Mouse (Mus musculus) MEL (cell line): ENCODE measurements around the gene Cdc42bpa. TPM values are rescaled to one million over a fixed set of nuclear protein-coding genes. Genes with fewer than 3 reads are reported as not detected.

Experiments used
- DNase-seq: peaks from one replicate; pipeline ENCODE4 v3.0.0; 2011; ENCODE audit warnings: low read depth, low spot score
- H3K27ac ChIP-seq: 2 replicates; pipeline ENCODE4 v1.5.1; 2012; ENCODE audit warnings: low read depth, mild to moderate bottlenecking, control low read depth, low read length, moderate library complexity; ENCODE audit not compliant: control insufficient read depth
- H3K27me3 ChIP-seq, 2 experiments: fragments of 150-350 bp in 1 of 2; sonication (generic) in 1 of 2; 2 replicates each; pipeline ENCODE4 v1.6.1; 2012; ENCODE audit warnings: low read length in 2 of 2, mild to moderate bottlenecking in 2 of 2, improper control_type of control experiment in 1 of 2, moderate library complexity in 1 of 2; ENCODE audit not compliant: insufficient read depth in 2 of 2, control insufficient read depth in 1 of 2
- H3K36me3 ChIP-seq, 2 experiments: 2 replicates each; pipeline ENCODE4 v1.6.1; 2012 to 2014; ENCODE audit warnings: low read length in 2 of 2, improper control_type of control experiment in 1 of 2, inconsistent platforms in 1 of 2, mild to moderate bottlenecking in 1 of 2; ENCODE audit not compliant: insufficient read depth in 2 of 2, control insufficient read depth in 1 of 2
- H3K4me1 ChIP-seq, 2 experiments: fragments of 150-350 bp in 1 of 2; sonication (generic) in 1 of 2; 2 replicates each; pipeline ENCODE4 v1.6.1; 2012; ENCODE audit warnings: low read length in 2 of 2, improper control_type of control experiment in 1 of 2, mild to moderate bottlenecking in 1 of 2; ENCODE audit not compliant: insufficient read depth in 2 of 2, control insufficient read depth in 1 of 2
- H3K4me3 ChIP-seq, 2 experiments: fragments of 150-350 bp in 1 of 2; sonication (generic) in 1 of 2; 2 replicates each; pipeline ENCODE4 v1.5.1; 2012; ENCODE audit warnings: low read depth in 2 of 2, low read length in 2 of 2, mild to moderate bottlenecking in 2 of 2, moderate library complexity in 2 of 2, control low read depth in 1 of 2, improper control_type of control experiment in 1 of 2; ENCODE audit not compliant: control insufficient read depth in 1 of 2, insufficient read depth in 1 of 2
- H3K79me2 ChIP-seq: 2 replicates; pipeline ENCODE4 v1.6.1; 2012; ENCODE audit warnings: mild to moderate bottlenecking, low read length, moderate library complexity; ENCODE audit not compliant: control insufficient read depth, poor library complexity, insufficient read depth
- H3K9ac ChIP-seq: 2 replicates; pipeline ENCODE4 v1.6.1; 2012; ENCODE audit warnings: low read depth, mild to moderate bottlenecking, control low read depth, low read length, moderate library complexity; ENCODE audit not compliant: control insufficient read depth, poor library complexity, severe bottlenecking
- H3K9me3 ChIP-seq: fragments of 150-350 bp; sonication (generic); replicated peaks from 2 replicates; pipeline ENCODE4 v1.6.1; 2012; ENCODE audit warnings: mild to moderate bottlenecking, low read length, improper control_type of control experiment, moderate library complexity; ENCODE audit not compliant: insufficient read depth
- BHLHE40 ChIP-seq: IDR thresholded peaks from 2 replicates; pipeline ENCODE4 v1.6.1; 2012; ENCODE audit warnings: low read depth, mild to moderate bottlenecking, inconsistent platforms, low read length, improper control_type of control experiment, borderline replicate concordance
- ELF1 ChIP-seq: IDR thresholded peaks from 2 replicates; pipeline ENCODE4 v1.6.1; 2014; ENCODE audit warnings: low read depth, mild to moderate bottlenecking, inconsistent platforms, low read length, improper control_type of control experiment, moderate library complexity
- EP300 ChIP-seq, 2 experiments: IDR thresholded peaks; 2 replicates each; pipeline ENCODE4 v1.6.1; 2011; ENCODE audit warnings: improper control_type of control experiment in 2 of 2, low read length in 2 of 2, low read depth in 1 of 2, mild to moderate bottlenecking in 1 of 2
- GATA1 ChIP-seq: IDR thresholded peaks from 2 replicates; pipeline ENCODE4 v1.6.1; 2011; ENCODE audit warnings: low read depth, low read length, improper control_type of control experiment
- HCFC1 ChIP-seq: IDR thresholded peaks from 2 replicates; pipeline ENCODE4 v1.6.1; 2012; ENCODE audit warnings: low read depth, mild to moderate bottlenecking, inconsistent platforms, low read length, improper control_type of control experiment, moderate library complexity
- JUND ChIP-seq: IDR thresholded peaks from 2 replicates; pipeline ENCODE4 v1.6.1; 2011; ENCODE audit warnings: low read depth, mild to moderate bottlenecking, improper control_type of control experiment, low read length
- KAT2A ChIP-seq: conservative IDR thresholded peaks from 2 replicates; pipeline ENCODE4 v1.6.1; 2012; ENCODE audit warnings: low read depth, low read length, improper control_type of control experiment, inconsistent platforms
- MAFK ChIP-seq: IDR thresholded peaks from 2 replicates; pipeline ENCODE4 v1.6.1; 2011; ENCODE audit warnings: low read depth, mild to moderate bottlenecking, low read length, improper control_type of control experiment, borderline replicate concordance
- MAZ ChIP-seq: IDR thresholded peaks from 2 replicates; pipeline ENCODE4 v1.6.1; 2012; ENCODE audit warnings: low read depth, mild to moderate bottlenecking, inconsistent platforms, low read length, improper control_type of control experiment
- MEF2A ChIP-seq: IDR thresholded peaks from 2 replicates; pipeline ENCODE4 v1.6.1; 2014; ENCODE audit warnings: low read depth, mild to moderate bottlenecking, inconsistent platforms, low read length, improper control_type of control experiment; ENCODE audit not compliant: poor library complexity, insufficient replicate concordance, severe bottlenecking; ENCODE audit errors: extremely low read depth
- MXI1 ChIP-seq: IDR thresholded peaks from 2 replicates; pipeline ENCODE4 v1.6.1; 2011; ENCODE audit warnings: mild to moderate bottlenecking, low read depth, low read length, improper control_type of control experiment
- MYB ChIP-seq: IDR thresholded peaks from 2 replicates; pipeline ENCODE4 v1.6.1; 2011; ENCODE audit warnings: mild to moderate bottlenecking, low read depth, low read length, improper control_type of control experiment
- MYC ChIP-seq: IDR thresholded peaks from 2 replicates; pipeline ENCODE4 v1.6.1; 2011; ENCODE audit warnings: low read depth, mild to moderate bottlenecking, low read length, improper control_type of control experiment, moderate library complexity
- NRF1 ChIP-seq: IDR thresholded peaks from 2 replicates; pipeline ENCODE4 v1.6.1; 2014; ENCODE audit warnings: low read depth, mild to moderate bottlenecking, inconsistent platforms, low read length, improper control_type of control experiment, moderate library complexity; ENCODE audit not compliant: poor library complexity, insufficient read depth, severe bottlenecking
- POLR2A ChIP-seq, 2 experiments: IDR thresholded peaks; 2 replicates each; pipeline ENCODE4 v1.6.1; 2011 to 2012; ENCODE audit warnings: low read length in 2 of 2, mild to moderate bottlenecking in 2 of 2, control low read depth in 1 of 2, improper control_type of control experiment in 1 of 2, low read depth in 1 of 2, moderate library complexity in 1 of 2; ENCODE audit not compliant: control insufficient read depth in 1 of 2, insufficient read depth in 1 of 2, poor library complexity in 1 of 2
- POLR2AphosphoS2 ChIP-seq: IDR thresholded peaks from 2 replicates; pipeline ENCODE4 v1.6.1; 2011; ENCODE audit warnings: low read length, improper control_type of control experiment
- POLR2AphosphoS5 ChIP-seq: IDR thresholded peaks from 2 replicates; pipeline ENCODE4 v1.6.1; 2012; ENCODE audit warnings: low read depth, borderline replicate concordance, mild to moderate bottlenecking, inconsistent platforms, low read length, moderate library complexity, mixed read lengths
- SMC3 ChIP-seq: IDR thresholded peaks from 2 replicates; pipeline ENCODE4 v1.6.1; 2011; ENCODE audit warnings: low read depth, low read length, improper control_type of control experiment
- TAL1 ChIP-seq: IDR thresholded peaks from 2 replicates; pipeline ENCODE4 v1.6.1; 2012; ENCODE audit warnings: mild to moderate bottlenecking, inconsistent platforms, low read length, moderate library complexity, mixed read lengths
- TBP ChIP-seq: IDR thresholded peaks from 2 replicates; pipeline ENCODE4 v1.8.0; 2011; ENCODE audit warnings: low read depth, low read length, improper control_type of control experiment
- USF1 ChIP-seq: IDR thresholded peaks from 2 replicates; pipeline ENCODE4 v1.6.1; 2014; ENCODE audit warnings: low read depth, mild to moderate bottlenecking, inconsistent platforms, low read length, improper control_type of control experiment, moderate library complexity
- USF2 ChIP-seq, 2 experiments: IDR thresholded peaks; 2 replicates each; pipeline ENCODE4 v1.6.1; 2011 to 2012; ENCODE audit warnings: improper control_type of control experiment in 2 of 2, low read length in 2 of 2, borderline replicate concordance in 1 of 2, inconsistent platforms in 1 of 2, low read depth in 1 of 2, mild to moderate bottlenecking in 1 of 2; ENCODE audit not compliant: insufficient read depth in 1 of 2
- ZC3H11A ChIP-seq: IDR thresholded peaks from 2 replicates; pipeline ENCODE4 v1.6.1; 2012; ENCODE audit warnings: low read depth, mild to moderate bottlenecking, inconsistent platforms, low read length, improper control_type of control experiment
- ZNF384 ChIP-seq: IDR thresholded peaks from 2 replicates; pipeline ENCODE4 v1.6.1; 2012; ENCODE audit warnings: low read depth, mild to moderate bottlenecking, inconsistent platforms, low read length, improper control_type of control experiment
- polyA plus RNA-seq, 2 experiments: library from polyadenylated mRNA; stranded (reverse) in 1 of 2; unstranded in 1 of 2; fragments of >175 nt in 1 of 2; fragments of >200 nt in 1 of 2; gene quantifications; 2 replicates each; pipeline versions ENCODE4 v1.2.1 to v1.2.4; 2012; ENCODE audit warnings: low replicate concordance in 2 of 2, low read depth in 1 of 2; ENCODE audit not compliant: insufficient read length in 2 of 2, insufficient read depth in 1 of 2, missing spikeins in 1 of 2
- total RNA-seq: library from RNA; depleted of rRNA; stranded (reverse); fragments of 300-350 nt; gene quantifications from 2 replicates; pipeline ENCODE4 v1.2.3, GENCODE M21; 2012

Gene Cdc42bpa
- total and polyA plus RNA-seq, 3 experiments: 7.7 to 14.6 TPM; not detected in 1

DNA sequence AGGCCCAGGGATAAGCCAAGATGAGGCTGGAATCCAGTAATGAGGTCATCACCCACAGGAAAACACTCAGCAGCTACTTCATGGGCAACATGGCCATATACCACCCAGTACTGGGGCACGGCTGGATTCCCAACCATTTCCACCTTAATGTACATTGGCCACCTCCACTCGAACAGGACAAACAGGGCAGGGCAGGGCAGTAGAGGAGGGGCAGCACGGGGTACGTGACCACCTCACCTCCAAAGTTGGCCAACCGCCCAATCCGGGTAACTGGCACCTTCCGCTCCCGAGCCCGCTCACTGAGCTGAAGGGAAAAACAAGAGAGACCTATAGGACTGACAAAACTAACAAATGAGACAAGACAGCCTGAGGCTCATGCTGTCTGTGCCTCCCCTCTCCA lies 218.1 kb downstream of the Cdc42bpa start:
- Histone ChIP-seq H3K36me3 (no peaks in the 10 kb centered on the region), H3K9me3 (no peaks in the 10 kb centered on the region), H3K4me1 (no peaks in the 10 kb centered on the region; a peak in 1 of 4 replicates), H3K4me3 (no peak overlapping the region), H3K27me3 (no peaks in the 10 kb centered on the region), H3K79me2 (no peaks in the 10 kb centered on the region), H3K27ac (no peak overlapping the region), H3K9ac (no peak overlapping the region)
- TF ChIP-seq NRF1 (no peak), POLR2AphosphoS5 (no peak), EP300 (IDR thresholded peaks at IDR 0.05; ENCODE audit: low read depth in 1 of 2, low read length in 2 of 2) (no peak), MYB (no peak), MAZ (no peak), ZNF384 (no peak)
- no peak for DNase-seq

DNA sequence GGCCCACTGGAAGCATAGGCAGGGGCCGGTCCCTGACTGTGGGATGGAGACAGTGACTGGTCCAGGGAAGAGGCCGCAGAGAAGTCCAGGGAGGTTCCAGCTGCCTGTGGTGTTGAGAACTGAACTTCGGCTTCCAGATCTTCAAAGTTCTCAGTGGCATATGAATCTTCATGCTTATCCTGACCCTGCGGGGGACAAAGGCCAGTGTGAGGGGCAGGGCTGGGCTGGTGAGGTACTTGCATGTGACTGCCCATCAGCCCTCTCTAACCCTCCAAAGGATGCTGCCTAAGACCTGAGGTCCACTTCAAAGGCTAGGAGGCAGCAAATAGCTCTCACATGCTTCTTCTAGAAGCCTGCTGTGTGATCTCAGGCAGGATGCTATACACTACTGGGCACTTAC lies 218.8 kb downstream of the Cdc42bpa start:
- Histone ChIP-seq H3K27me3 (no peaks in the 10 kb centered on the region), H3K79me2 (no peaks in the 10 kb centered on the region), H3K9ac (no peak overlapping the region), H3K36me3 (no peaks in the 10 kb centered on the region), H3K9me3 (no peaks in the 10 kb centered on the region), H3K27ac (no peak overlapping the region), H3K4me1 (no peaks in the 10 kb centered on the region; a peak in 1 of 4 replicates), H3K4me3 (no peak overlapping the region)
- no peak for DNase-seq
- no peak for TF ChIP-seq MAFK
- no peak for TF ChIP-seq JUND
- TF ChIP-seq ZC3H11A: no peak

DNA sequence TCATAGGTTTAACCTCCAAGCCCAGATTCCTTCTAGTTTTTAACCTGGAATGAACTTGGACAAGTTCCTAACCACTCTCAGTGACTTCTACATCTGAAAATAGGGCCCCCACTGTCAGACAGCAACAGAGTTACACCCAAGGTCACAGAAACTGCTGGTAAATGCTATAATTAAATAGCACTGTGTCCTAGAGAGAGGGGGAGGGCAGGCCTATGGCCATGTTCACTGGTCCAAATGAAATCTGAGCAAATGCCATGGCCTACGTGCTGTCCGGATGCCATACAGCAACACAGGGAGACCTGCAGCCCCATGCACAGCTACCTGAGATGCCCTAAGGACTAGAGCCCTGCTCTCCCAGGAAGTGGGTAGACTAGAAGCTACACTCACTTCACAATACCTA lies 219.6 kb downstream of the Cdc42bpa start:
- H3K36me3 ChIP-seq: no peaks in the 10 kb centered on the region
- no peak for DNase-seq
- no peaks in the 10 kb centered on the region for H3K9me3 ChIP-seq
- no peak overlapping the region for H3K27ac ChIP-seq
- no peaks in the 10 kb centered on the region; a peak in 1 of 4 replicates for H3K4me1 ChIP-seq
- no peaks in the 10 kb centered on the region for H3K27me3 ChIP-seq
- H3K4me3 ChIP-seq: no peak overlapping the region
- TF ChIP-seq USF2 (IDR thresholded peaks at IDR 0.05; ENCODE audit: borderline replicate concordance in 1 of 2, insufficient read depth in 1 of 2, low read depth in 1 of 2, low read length in 2 of 2) (no peak), POLR2AphosphoS2 (no peak), USF1 (no peak), BHLHE40 (no peak), MYB (no peak), HCFC1 (no peak), GATA1 (no peak), NRF1 (no peak), KAT2A (no peak), POLR2A (IDR thresholded peaks at IDR 0.05; ENCODE audit: control insufficient read depth in 1 of 2, insufficient read depth in 1 of 2, low read depth in 1 of 2, low read length in 2 of 2, poor library complexity in 1 of 2) (no peak), TBP (no peak), MYC (no peak), SMC3 (no peak), ELF1 (no peak), MXI1 (no peak), ZNF384 (no peak), MEF2A (no peak), TAL1 (no peak)
- H3K79me2 ChIP-seq: no peaks in the 10 kb centered on the region
- H3K9ac ChIP-seq: no peak overlapping the region
